Mouse (Mus musculus): ENCODE results near the gene Ankrd11. TPM values are rescaled to one million over a fixed set of nuclear protein-coding genes. Genes with fewer than 3 reads are reported as not detected.

Ankrd11 gene
- polyA plus RNA-seq, 1 experiment = 77.7 TPM

- TF ChIP-seq CTCF (IDR thresholded peaks at IDR 0.05; ENCODE audit: extremely low read depth, insufficient read depth, insufficient read length, insufficient replicate concordance) = no peak
- TF ChIP-seq POLR2A (IDR thresholded peaks at IDR 0.05; ENCODE audit: low read depth, low read length) = no peak
- WGBS = 76% methylated on average over 11 of the region's 11 CpGs
These were observed 188.7 kb downstream of the Ankrd11 start for GRCm38 (mm10) chr8:122853340-122853771.

GRCm38 (mm10) chr8:122852546-122852905, 189.6 kb downstream of the Ankrd11 start:
- no peak overlapping the region for H3K4me3 ChIP-seq (ENCODE audit: extremely low read depth, insufficient read depth, insufficient read length)
- 59% methylated on average over 1 of the region's 1 CpGs for WGBS
- no peaks in the 10 kb centered on the region for H3K36me3 ChIP-seq (ENCODE audit: control insufficient read depth, insufficient read depth, low read length)
- no peak overlapping the region for H3K27ac ChIP-seq (ENCODE audit: insufficient read depth, low read length)
- DNase-seq (ENCODE audit: low read depth in 1 of 2, low spot score in 2 of 2) = no peak
- no peak for TF ChIP-seq POLR2A (IDR thresholded peaks at IDR 0.05; ENCODE audit: low read depth, low read length)
- TF ChIP-seq CTCF (IDR thresholded peaks at IDR 0.05; ENCODE audit: extremely low read depth, insufficient read depth, insufficient read length, insufficient replicate concordance) = no peak
- 0 out of 2 replicates have a peak, but pooled peaks cover 1% of the 10 kb centered on the region for H3K27me3 ChIP-seq (ENCODE audit: control insufficient read depth, insufficient read depth, low read length)
- H3K4me1 ChIP-seq (ENCODE audit: control insufficient read depth, insufficient read depth, insufficient read length) = no peaks in the 10 kb centered on the region; the same call in 1 of the 2 replicates

More at GRCm38 (mm10) chr8:122853340-122853771, 188.7 kb downstream of the Ankrd11 start:
- no peak overlapping the region for H3K4me3 ChIP-seq (ENCODE audit: extremely low read depth, insufficient read depth, insufficient read length)
- H3K4me1 ChIP-seq (ENCODE audit: control insufficient read depth, insufficient read depth, insufficient read length) = no peaks in the 10 kb centered on the region
- H3K36me3 ChIP-seq (ENCODE audit: control insufficient read depth, insufficient read depth, low read length) = no peaks in the 10 kb centered on the region
- H3K27me3 ChIP-seq (ENCODE audit: control insufficient read depth, insufficient read depth, low read length) = 0 out of 2 replicates have a peak, but pooled peaks cover 1% of the 10 kb centered on the region
- no peak for DNase-seq (ENCODE audit: low read depth in 1 of 2, low spot score in 2 of 2)
- no peak overlapping the region for H3K27ac ChIP-seq (ENCODE audit: insufficient read depth, low read length)

- 76% methylated on average over 12 of the region's 12 CpGs for WGBS
- H3K36me3 ChIP-seq (ENCODE audit: control insufficient read depth, insufficient read depth, low read length) = no peaks in the 10 kb centered on the region
- no peak for TF ChIP-seq POLR2A (IDR thresholded peaks at IDR 0.05; ENCODE audit: low read depth, low read length)
- H3K4me1 ChIP-seq (ENCODE audit: control insufficient read depth, insufficient read depth, insufficient read length) = no peaks in the 10 kb centered on the region; the same call in 1 of the 2 replicates
- H3K27ac ChIP-seq (ENCODE audit: insufficient read depth, low read length) = no peak overlapping the region
- no peak overlapping the region for H3K4me3 ChIP-seq (ENCODE audit: extremely low read depth, insufficient read depth, insufficient read length)
- no peak for DNase-seq (ENCODE audit: low read depth in 1 of 2, low spot score in 2 of 2)
- 0 out of 2 replicates have a peak, but pooled peaks cover 1% of the 10 kb centered on the region for H3K27me3 ChIP-seq (ENCODE audit: control insufficient read depth, insufficient read depth, low read length)
These were observed 190.2 kb downstream of the Ankrd11 start for GRCm38 (mm10) chr8:122851692-122852545.

- Histone ChIP-seq H3K36me3 (ENCODE audit: control insufficient read depth, insufficient read depth, low read length) (no peaks in the 10 kb centered on the region), H3K27me3 (ENCODE audit: control insufficient read depth, insufficient read depth, low read length) (0 out of 2 replicates have a peak, but pooled peaks cover 1% of the 10 kb centered on the region), H3K4me3 (ENCODE audit: extremely low read depth, insufficient read depth, insufficient read length) (no peak overlapping the region), H3K27ac (ENCODE audit: insufficient read depth, low read length) (no peak overlapping the region), H3K4me1 (ENCODE audit: control insufficient read depth, insufficient read depth, insufficient read length) (no peaks in the 10 kb centered on the region; the same call in 1 of the 2 replicates)
- 78% methylated on average over 3 of the region's 3 CpGs for WGBS
- TF ChIP-seq POLR2A (IDR thresholded peaks at IDR 0.05; ENCODE audit: low read depth, low read length) = no peak
- no peak for TF ChIP-seq CTCF (IDR thresholded peaks at IDR 0.05; ENCODE audit: extremely low read depth, insufficient read depth, insufficient read length, insufficient replicate concordance)
- DNase-seq (ENCODE audit: low read depth in 1 of 2, low spot score in 2 of 2) = no peak
These were observed 191.3 kb downstream of the Ankrd11 start for GRCm38 (mm10) chr8:122850641-122851240.

GRCm38 (mm10) chr8:122849152-122849910, 192.7 kb downstream of the Ankrd11 start:
- TF ChIP-seq CTCF (IDR thresholded peaks at IDR 0.05; ENCODE audit: extremely low read depth, insufficient read depth, insufficient read length, insufficient replicate concordance) = no peak
- no peak for TF ChIP-seq POLR2A (IDR thresholded peaks at IDR 0.05; ENCODE audit: low read depth, low read length)
- Histone ChIP-seq H3K4me1 (ENCODE audit: control insufficient read depth, insufficient read depth, insufficient read length) (no peaks in the 10 kb centered on the region; the same call in 1 of the 2 replicates), H3K27ac (ENCODE audit: insufficient read depth, low read length) (no peak overlapping the region), H3K36me3 (ENCODE audit: control insufficient read depth, insufficient read depth, low read length) (no peaks in the 10 kb centered on the region), H3K27me3 (ENCODE audit: control insufficient read depth, insufficient read depth, low read length) (0 out of 2 replicates have a peak, but pooled peaks cover 1% of the 10 kb centered on the region), H3K4me3 (ENCODE audit: extremely low read depth, insufficient read depth, insufficient read length) (no peak overlapping the region)
- WGBS = 91% methylated on average over 9 of the region's 11 CpGs
- DNase-seq (ENCODE audit: low read depth in 1 of 2, low spot score in 2 of 2) = no peak

- 0 out of 2 replicates have a peak, but pooled peaks cover 1% of the 10 kb centered on the region for H3K27me3 ChIP-seq (ENCODE audit: control insufficient read depth, insufficient read depth, low read length)
- no peak for DNase-seq (ENCODE audit: low read depth in 1 of 2, low spot score in 2 of 2)
These were observed 194.1 kb downstream of the Ankrd11 start, which contains the start of gene Cdh15 for GRCm38 (mm10) chr8:122847829-122848561. Cdh15 (plus strand) TSS chr8:122847966.

More at GRCm38 (mm10) chr8:122847829-122848561, 194.1 kb downstream of the Ankrd11 start, which contains the start of gene Cdh15:
- TF ChIP-seq POLR2A (IDR thresholded peaks at IDR 0.05; ENCODE audit: low read depth, low read length) (no peak), CTCF (IDR thresholded peaks at IDR 0.05; ENCODE audit: extremely low read depth, insufficient read depth, insufficient read length, insufficient replicate concordance) (no peak)
- H3K4me1 ChIP-seq (ENCODE audit: control insufficient read depth, insufficient read depth, insufficient read length) = no peaks in the 10 kb centered on the region; the same call in 1 of the 2 replicates
- no peak within 1 kb of the TSS for H3K27ac ChIP-seq (ENCODE audit: insufficient read depth, low read length)
- H3K36me3 ChIP-seq (ENCODE audit: control insufficient read depth, insufficient read depth, low read length) = no peaks in the 10 kb centered on the region
- 33% methylated on average over 17 of the region's 18 CpGs for WGBS
- no peak within 1 kb of the TSS for H3K4me3 ChIP-seq (ENCODE audit: extremely low read depth, insufficient read depth, insufficient read length)

Measured in spleen, adult 2 months (tissue).